Mouse (Mus musculus) heart, embryonic 16.5 days (tissue): ENCODE results near the gene Sec61g. TPM values are rescaled to one million over a fixed set of nuclear protein-coding genes. Genes with fewer than 3 reads are reported as not detected.

Source experiments
- ATAC-seq: fragments of 200-750 bp; cut with Nextera tagmentation; replicated peaks from 2 replicates; pipeline ENCODE4 v1.8.0; 2017; ENCODE audit warnings: moderate number of reproducible peaks; ENCODE audit not compliant: insufficient read depth, low FRiP score; ENCODE audit errors: extremely low read depth
- H3K27ac ChIP-seq: fragments of 300-500 bp; sonication (generic); 2 replicates; pipeline ENCODE4 v1.5.1; 2014; ENCODE audit warnings: mild to moderate bottlenecking, low read length, control low read depth, moderate library complexity
- H3K27me3 ChIP-seq: fragments of 300-500 bp; sonication (generic); 2 replicates; pipeline ENCODE4 v1.6.1; 2014; ENCODE audit warnings: low read length, mixed read lengths; ENCODE audit not compliant: control insufficient read depth, insufficient read depth
- H3K36me3 ChIP-seq: fragments of 300-500 bp; sonication (generic); 2 replicates; pipeline ENCODE4 v1.6.1; 2014; ENCODE audit not compliant: control insufficient read depth, insufficient read depth
- H3K4me1 ChIP-seq: fragments of 300-500 bp; sonication (generic); 2 replicates; pipeline ENCODE4 v1.6.1; 2014; ENCODE audit warnings: low read length, mixed read lengths; ENCODE audit not compliant: control insufficient read depth, insufficient read depth
- H3K4me2 ChIP-seq: fragments of 300-500 bp; sonication (generic); 2 replicates; pipeline ENCODE4 v1.6.1; 2014; ENCODE audit warnings: low read depth, mild to moderate bottlenecking, control low read depth, low read length
- H3K4me3 ChIP-seq: fragments of 300-500 bp; sonication (generic); 2 replicates; pipeline ENCODE4 v1.5.1; 2014; ENCODE audit warnings: mild to moderate bottlenecking, control low read depth, low read length
- H3K9ac ChIP-seq: fragments of 300-500 bp; sonication (generic); 2 replicates; pipeline ENCODE4 v1.6.1; 2014; ENCODE audit warnings: low read length, control low read depth
- H3K9me3 ChIP-seq: fragments of 300-500 bp; sonication (generic); replicated peaks from 2 replicates; pipeline ENCODE4 v1.6.1; 2016; ENCODE audit warnings: low read length; ENCODE audit not compliant: control insufficient read depth
- WGBS: fragments of 180-500 bp; shearing (Covaris S2); extraction: QIAGEN DNeasy Blood & Tissue Kit; methylation state at CpG from one replicate; pipeline ENCODE4 v1.1.7; 2014; 5-methylcytosine and 5-hydroxymethylcytosine counted together
- polyA plus RNA-seq: library from polyadenylated mRNA; unstranded; fragments of >200 nt; fragmentation: Nextera tagmentation; extraction: Ambion mirVana; gene quantifications from 2 replicates; pipeline ENCODE4 v1.2.1, GENCODE M21; 2015

Sec61g gene
- polyA plus RNA-seq = 20.1 and 25.5 TPM in 2 replicates

- Histone ChIP-seq H3K4me2 (peak within 1 kb of the TSS; percentile 82), H3K9me3 (no peaks in the 10 kb centered on the region), H3K4me1 (peaks cover 7% of the 10 kb centered on the region), H3K4me3 (peak within 1 kb of the TSS; percentile 93), H3K27ac (peak within 1 kb of the TSS; percentile 97), H3K9ac (peak within 1 kb of the TSS; percentile 98), H3K36me3 (peaks cover 17% of the 10 kb centered on the region), H3K27me3 (no peaks in the 10 kb centered on the region)
- WGBS = under 1% methylated on average over 35 of the region's 35 CpGs
- peak; percentile 100 for ATAC-seq
Observed at GRCm38 (mm10) chr11:16508052-16508654, at the start of gene Sec61g. Gene Sec61g, minus strand, starts transcription at chr11:16508484.

GRCm38 (mm10) chr11:16546421-16547163 lies 38.3 kb upstream of the Sec61g start:
- Histone ChIP-seq H3K27ac (no peak overlapping the region), H3K4me1 (no peaks in the 10 kb centered on the region), H3K4me3 (no peak overlapping the region), H3K9ac (no peak overlapping the region), H3K9me3 (no peaks in the 10 kb centered on the region), H3K36me3 (no peaks in the 10 kb centered on the region), H3K27me3 (no peaks in the 10 kb centered on the region), H3K4me2 (no peak overlapping the region)
- no peak for ATAC-seq
- WGBS = 53% methylated on average over 5 of the region's 5 CpGs

- Histone ChIP-seq H3K27ac (no peak overlapping the region), H3K4me1 (no peaks in the 10 kb centered on the region), H3K4me3 (no peak overlapping the region), H3K9ac (no peak overlapping the region), H3K9me3 (no peaks in the 10 kb centered on the region), H3K4me2 (no peak overlapping the region), H3K36me3 (no peaks in the 10 kb centered on the region), H3K27me3 (no peaks in the 10 kb centered on the region)
- WGBS = 80% methylated on average over 1 of the region's 1 CpGs
- ATAC-seq = no peak
Observed at GRCm38 (mm10) chr11:16537379-16537778, 29.1 kb upstream of the Sec61g start.

- no peak for ATAC-seq
- H3K4me3 ChIP-seq = no peak overlapping the region
- H3K27ac ChIP-seq = no peak overlapping the region
- H3K27me3 ChIP-seq = no peaks in the 10 kb centered on the region
- 69% methylated on average over 5 of the region's 5 CpGs for WGBS
- H3K9me3 ChIP-seq = no peaks in the 10 kb centered on the region
- no peaks in the 10 kb centered on the region for H3K4me1 ChIP-seq
- H3K4me2 ChIP-seq = no peak overlapping the region
- H3K9ac ChIP-seq = no peak overlapping the region
- H3K36me3 ChIP-seq = no peaks in the 10 kb centered on the region
Observed at GRCm38 (mm10) chr11:16534582-16535553, 26.6 kb upstream of the Sec61g start.

- no peaks in the 10 kb centered on the region for H3K36me3 ChIP-seq
- H3K27ac ChIP-seq = no peak overlapping the region
- no peak overlapping the region for H3K9ac ChIP-seq
- H3K4me2 ChIP-seq = peak overlapping the region; percentile 41
- ATAC-seq = no peak
- H3K4me3 ChIP-seq = no peak overlapping the region
- WGBS = 22% methylated on average over 5 of the region's 5 CpGs
- no peaks in the 10 kb centered on the region for H3K4me1 ChIP-seq
- H3K9me3 ChIP-seq = no peaks in the 10 kb centered on the region
- no peaks in the 10 kb centered on the region for H3K27me3 ChIP-seq
Observed at GRCm38 (mm10) chr11:16532877-16533276, 24.6 kb upstream of the Sec61g start.

- H3K36me3 ChIP-seq = no peaks in the 10 kb centered on the region
- H3K9ac ChIP-seq = no peak overlapping the region
- no peaks in the 10 kb centered on the region for H3K4me1 ChIP-seq
- H3K4me2 ChIP-seq = no peak overlapping the region
- no peak for ATAC-seq
- no peaks in the 10 kb centered on the region for H3K27me3 ChIP-seq
- H3K9me3 ChIP-seq = no peaks in the 10 kb centered on the region
- H3K27ac ChIP-seq = no peak overlapping the region
- H3K4me3 ChIP-seq = no peak overlapping the region
Observed at GRCm38 (mm10) chr11:16528909-16529308, 20.6 kb upstream of the Sec61g start.

- Histone ChIP-seq H3K4me3 (no peak overlapping the region), H3K27ac (no peak overlapping the region), H3K4me2 (no peak overlapping the region), H3K4me1 (no peaks in the 10 kb centered on the region), H3K9ac (no peak overlapping the region), H3K36me3 (no peaks in the 10 kb centered on the region), H3K27me3 (no peaks in the 10 kb centered on the region), H3K9me3 (no peaks in the 10 kb centered on the region)
- 85% methylated on average over 5 of the region's 5 CpGs for WGBS
- no peak for ATAC-seq
Observed at GRCm38 (mm10) chr11:16528391-16528790, 20.1 kb upstream of the Sec61g start.

- WGBS = 76% methylated on average over 5 of the region's 5 CpGs
- no peak overlapping the region for H3K4me3 ChIP-seq
- H3K27me3 ChIP-seq = no peaks in the 10 kb centered on the region
- H3K27ac ChIP-seq = no peak overlapping the region
- H3K9me3 ChIP-seq = no peaks in the 10 kb centered on the region
- H3K9ac ChIP-seq = no peak overlapping the region
- ATAC-seq = no peak
- H3K4me1 ChIP-seq = no peaks in the 10 kb centered on the region
- no peaks in the 10 kb centered on the region for H3K36me3 ChIP-seq
- no peak overlapping the region for H3K4me2 ChIP-seq
Observed at GRCm38 (mm10) chr11:16527743-16528142, 19.5 kb upstream of the Sec61g start.
